Mouse (Mus musculus) retina, embryonic 14.5 days (tissue): ENCODE results near the gene Ggta1.
A peak's percentile ranks its signal among the peaks of the same experiment; 100 is the strongest.

Experiments
- DNase-seq: peaks from one replicate; pipeline ENCODE4 v3.0.0-alpha.2; 2015; ENCODE audit warnings: low spot score

Ggta1 gene

GRCm38 (mm10) chr2:35462791-35463281, at the start of gene Ggta1:
Gene Ggta1 (minus strand): TSS chr2:35463231.
- peak; percentile 12 for DNase-seq

GRCm38 (mm10) chr2:35512226-35512625, 49.2 kb upstream of the Ggta1 start:
- DNase-seq = no peak

GRCm38 (mm10) chr2:35510920-35511319, 47.9 kb upstream of the Ggta1 start:
- no peak for DNase-seq

- DNase-seq = no peak
Measured at GRCm38 (mm10) chr2:35509888-35510287, 46.9 kb upstream of the Ggta1 start.

- DNase-seq = no peak
Measured at GRCm38 (mm10) chr2:35509343-35509667, 46.3 kb upstream of the Ggta1 start.

GRCm38 (mm10) chr2:35508597-35509342, 45.7 kb upstream of the Ggta1 start:
- no peak for DNase-seq

GRCm38 (mm10) chr2:35507191-35507511, 44.1 kb upstream of the Ggta1 start:
- DNase-seq = no peak

GRCm38 (mm10) chr2:35506311-35507190, 43.5 kb upstream of the Ggta1 start:
- DNase-seq = no peak

GRCm38 (mm10) chr2:35505519-35506286, 42.7 kb upstream of the Ggta1 start:
- DNase-seq = no peak

GRCm38 (mm10) chr2:35504417-35504776, 41.4 kb upstream of the Ggta1 start:
- no peak for DNase-seq

GRCm38 (mm10) chr2:35503723-35504416, 40.8 kb upstream of the Ggta1 start:
- no peak for DNase-seq

- peak; percentile 10 for DNase-seq
Measured at GRCm38 (mm10) chr2:35503021-35503722, 40.1 kb upstream of the Ggta1 start.

- DNase-seq = no peak
Measured at GRCm38 (mm10) chr2:35502561-35502960, 39.5 kb upstream of the Ggta1 start.

- no peak for DNase-seq
Measured at GRCm38 (mm10) chr2:35499474-35499873, 36.4 kb upstream of the Ggta1 start.

- no peak for DNase-seq
Measured at GRCm38 (mm10) chr2:35498961-35499360, 35.9 kb upstream of the Ggta1 start.

GRCm38 (mm10) chr2:35497662-35498196, 34.7 kb upstream of the Ggta1 start:
- DNase-seq = no peak

- no peak for DNase-seq
Measured at GRCm38 (mm10) chr2:35496279-35497013, 33.4 kb upstream of the Ggta1 start.

- no peak for DNase-seq
Measured at GRCm38 (mm10) chr2:35495486-35496278, 32.7 kb upstream of the Ggta1 start.

GRCm38 (mm10) chr2:35493566-35493965, 30.5 kb upstream of the Ggta1 start:
- no peak for DNase-seq

- no peak for DNase-seq
Measured at GRCm38 (mm10) chr2:35491151-35491550, 28.1 kb upstream of the Ggta1 start.
